Mouse (Mus musculus) hindbrain, embryonic 15.5 days (tissue): ENCODE measurements at regions not wholly inside any gene's neighbourhood (a gene's known extent, or its start where the extent isn't known, plus 50 kb on each side); places are given as distances from the start of the nearest gene placed in this dataset.

Experiments used
- ATAC-seq: fragments of 200-750 bp; cut with Nextera tagmentation; 2 replicates; pipeline ENCODE4 v1.8.0; 2017; ENCODE audit warnings: low read depth, moderate number of reproducible peaks, moderate TSS enrichment; ENCODE audit not compliant: low FRiP score
- H3K27ac ChIP-seq: fragments of 300-500 bp; sonication (generic); replicated peaks from 2 replicates; pipeline ENCODE4 v1.5.1; 2015; ENCODE audit warnings: mild to moderate bottlenecking, inconsistent platforms
- H3K27me3 ChIP-seq: fragments of 300-500 bp; sonication (generic); 2 replicates; pipeline ENCODE4 v1.6.1; 2015; ENCODE audit warnings: control low read depth, inconsistent platforms
- H3K36me3 ChIP-seq: fragments of 300-500 bp; sonication (generic); 2 replicates; pipeline ENCODE4 v1.6.1; 2015; ENCODE audit warnings: control low read depth, inconsistent platforms
- H3K4me1 ChIP-seq: fragments of 300-500 bp; sonication (generic); replicated peaks from 2 replicates; pipeline ENCODE4 v1.6.1; 2015; ENCODE audit warnings: control low read depth, inconsistent platforms
- H3K4me2 ChIP-seq: fragments of 300-500 bp; sonication (generic); 2 replicates; pipeline ENCODE4 v1.6.1; 2015; ENCODE audit warnings: moderate library complexity, mild to moderate bottlenecking, inconsistent platforms
- H3K4me3 ChIP-seq: fragments of 300-500 bp; sonication (generic); 2 replicates; pipeline ENCODE4 v1.5.1; 2015; ENCODE audit warnings: mild to moderate bottlenecking, inconsistent platforms
- H3K9ac ChIP-seq: fragments of 300-500 bp; sonication (generic); 2 replicates; pipeline ENCODE4 v1.6.1; 2015; ENCODE audit warnings: inconsistent platforms
- H3K9me3 ChIP-seq: fragments of 300-500 bp; sonication (generic); 2 replicates; pipeline ENCODE4 v1.6.1; 2016; ENCODE audit warnings: control low read depth, inconsistent platforms
- WGBS: fragments of 180-500 bp; shearing (Covaris S2); methylation state at CpG from one replicate; pipeline ENCODE4 v1.1.7; 2015; 5-methylcytosine and 5-hydroxymethylcytosine counted together

- no peak for ATAC-seq
- no peaks in the 10 kb centered on the region for H3K27me3 ChIP-seq
- H3K9ac ChIP-seq: no peak overlapping the region
- 92% methylated on average over 4 of the region's 4 CpGs for WGBS
- H3K4me2 ChIP-seq: no peak overlapping the region
- no peaks in the 10 kb centered on the region for H3K4me1 ChIP-seq
- H3K36me3 ChIP-seq: no peaks in the 10 kb centered on the region
- no peak overlapping the region for H3K27ac ChIP-seq
- H3K9me3 ChIP-seq: no peaks in the 10 kb centered on the region
- H3K4me3 ChIP-seq: no peak overlapping the region
Measured at GRCm38 (mm10) chr12:51294971-51295477, 52.8 kb upstream of the G2e3 start.

- no peaks in the 10 kb centered on the region for H3K9me3 ChIP-seq
- no peak for ATAC-seq
- H3K27ac ChIP-seq: no peak overlapping the region
- no peak overlapping the region for H3K9ac ChIP-seq
- no peak overlapping the region for H3K4me2 ChIP-seq
- no peaks in the 10 kb centered on the region for H3K27me3 ChIP-seq
- H3K4me1 ChIP-seq: no peaks in the 10 kb centered on the region
- H3K36me3 ChIP-seq: no peaks in the 10 kb centered on the region
- H3K4me3 ChIP-seq: no peak overlapping the region
- 94% methylated on average over 1 of the region's 1 CpGs for WGBS
Measured at GRCm38 (mm10) chr12:51278358-51278757, 69.5 kb upstream of the G2e3 start.

GRCm38 (mm10) chr12:51275818-51276538, 71.9 kb upstream of the G2e3 start:
- H3K9ac ChIP-seq: no peak overlapping the region
- no peaks in the 10 kb centered on the region for H3K4me1 ChIP-seq
- peak overlapping the region; percentile 13; the same call in 1 of the 2 replicates for H3K4me2 ChIP-seq
- peak; percentile 65; the same call in 1 of the 2 replicates for ATAC-seq
- H3K9me3 ChIP-seq: no peaks in the 10 kb centered on the region
- no peak overlapping the region for H3K27ac ChIP-seq
- H3K4me3 ChIP-seq: no peak overlapping the region
- H3K27me3 ChIP-seq: no peaks in the 10 kb centered on the region
- 49% methylated on average over 14 of the region's 14 CpGs for WGBS
- no peaks in the 10 kb centered on the region for H3K36me3 ChIP-seq

- Histone ChIP-seq H3K9ac (no peak overlapping the region), H3K27me3 (no peaks in the 10 kb centered on the region), H3K4me1 (no peaks in the 10 kb centered on the region), H3K9me3 (no peaks in the 10 kb centered on the region), H3K4me2 (no peak overlapping the region), H3K27ac (no peak overlapping the region), H3K36me3 (no peaks in the 10 kb centered on the region), H3K4me3 (no peak overlapping the region)
- no peak for ATAC-seq
- WGBS: 83% methylated on average over 5 of the region's 5 CpGs
Measured at GRCm38 (mm10) chr12:51273486-51273885, 74.4 kb upstream of the G2e3 start.

GRCm38 (mm10) chr12:51242839-51243238, 105.0 kb upstream of the G2e3 start:
- no peaks in the 10 kb centered on the region for H3K36me3 ChIP-seq
- no peaks in the 10 kb centered on the region for H3K4me1 ChIP-seq
- no peaks in the 10 kb centered on the region for H3K9me3 ChIP-seq
- H3K4me3 ChIP-seq: no peak overlapping the region
- H3K9ac ChIP-seq: no peak overlapping the region
- no peak overlapping the region for H3K4me2 ChIP-seq
- no peaks in the 10 kb centered on the region for H3K27me3 ChIP-seq
- ATAC-seq: no peak
- 85% methylated on average over 7 of the region's 7 CpGs for WGBS
- no peak overlapping the region for H3K27ac ChIP-seq

- H3K27ac ChIP-seq: no peak overlapping the region
- 83% methylated on average over 7 of the region's 7 CpGs for WGBS
- H3K4me1 ChIP-seq: no peaks in the 10 kb centered on the region
- H3K4me3 ChIP-seq: no peak overlapping the region
- H3K9me3 ChIP-seq: no peaks in the 10 kb centered on the region
- H3K9ac ChIP-seq: no peak overlapping the region
- ATAC-seq: no peak
- H3K27me3 ChIP-seq: no peaks in the 10 kb centered on the region
- H3K4me2 ChIP-seq: no peak overlapping the region
- H3K36me3 ChIP-seq: no peaks in the 10 kb centered on the region
Measured at GRCm38 (mm10) chr12:51241131-51241781, 106.6 kb upstream of the G2e3 start.

- no peaks in the 10 kb centered on the region for H3K27me3 ChIP-seq
- H3K4me3 ChIP-seq: no peak overlapping the region
- no peak overlapping the region for H3K27ac ChIP-seq
- no peaks in the 10 kb centered on the region for H3K36me3 ChIP-seq
- no peaks in the 10 kb centered on the region for H3K4me1 ChIP-seq
- no peaks in the 10 kb centered on the region for H3K9me3 ChIP-seq
- H3K9ac ChIP-seq: no peak overlapping the region
- ATAC-seq: no peak
- H3K4me2 ChIP-seq: no peak overlapping the region
- 48% methylated on average over 2 of the region's 2 CpGs for WGBS
Measured at GRCm38 (mm10) chr12:51211691-51212090, 136.2 kb upstream of the G2e3 start.

GRCm38 (mm10) chr12:51196289-51196688, 151.6 kb upstream of the G2e3 start:
- H3K4me2 ChIP-seq: no peak overlapping the region
- no peaks in the 10 kb centered on the region for H3K27me3 ChIP-seq
- H3K4me1 ChIP-seq: no peaks in the 10 kb centered on the region
- ATAC-seq: no peak
- WGBS: 82% methylated on average over 5 of the region's 5 CpGs
- H3K9ac ChIP-seq: no peak overlapping the region
- no peaks in the 10 kb centered on the region for H3K9me3 ChIP-seq
- no peak overlapping the region for H3K27ac ChIP-seq
- H3K4me3 ChIP-seq: no peak overlapping the region
- no peaks in the 10 kb centered on the region for H3K36me3 ChIP-seq

- no peak overlapping the region for H3K27ac ChIP-seq
- H3K9ac ChIP-seq: no peak overlapping the region
- H3K27me3 ChIP-seq: no peaks in the 10 kb centered on the region
- no peaks in the 10 kb centered on the region for H3K36me3 ChIP-seq
- H3K4me1 ChIP-seq: no peaks in the 10 kb centered on the region
- no peak for ATAC-seq
- WGBS: 80% methylated on average over 8 of the region's 8 CpGs
- H3K4me3 ChIP-seq: no peak overlapping the region
- H3K4me2 ChIP-seq: no peak overlapping the region
- H3K9me3 ChIP-seq: no peaks in the 10 kb centered on the region
Measured at GRCm38 (mm10) chr12:51195136-51195535, 152.7 kb upstream of the G2e3 start.

GRCm38 (mm10) chr12:51190754-51191153, 157.1 kb upstream of the G2e3 start:
- no peaks in the 10 kb centered on the region for H3K36me3 ChIP-seq
- H3K4me1 ChIP-seq: no peaks in the 10 kb centered on the region
- no peak for ATAC-seq
- H3K4me2 ChIP-seq: no peak overlapping the region
- H3K27ac ChIP-seq: no peak overlapping the region
- no peak overlapping the region for H3K9ac ChIP-seq
- H3K4me3 ChIP-seq: no peak overlapping the region
- H3K9me3 ChIP-seq: no peaks in the 10 kb centered on the region
- no peaks in the 10 kb centered on the region for H3K27me3 ChIP-seq
- 9% methylated on average over 1 of the region's 1 CpGs for WGBS

GRCm38 (mm10) chr12:51190186-51190585, 157.7 kb upstream of the G2e3 start:
- H3K4me3 ChIP-seq: no peak overlapping the region
- no peaks in the 10 kb centered on the region for H3K4me1 ChIP-seq
- ATAC-seq: no peak
- H3K9ac ChIP-seq: no peak overlapping the region
- no peaks in the 10 kb centered on the region for H3K9me3 ChIP-seq
- WGBS: 55% methylated on average over 5 of the region's 5 CpGs
- H3K27ac ChIP-seq: no peak overlapping the region
- no peaks in the 10 kb centered on the region for H3K27me3 ChIP-seq
- H3K36me3 ChIP-seq: no peaks in the 10 kb centered on the region
- H3K4me2 ChIP-seq: no peak overlapping the region

- Histone ChIP-seq H3K4me1 (no peaks in the 10 kb centered on the region), H3K36me3 (no peaks in the 10 kb centered on the region), H3K27me3 (no peaks in the 10 kb centered on the region), H3K4me3 (no peak overlapping the region), H3K4me2 (no peak overlapping the region), H3K9ac (no peak overlapping the region), H3K27ac (no peak overlapping the region), H3K9me3 (no peaks in the 10 kb centered on the region)
- ATAC-seq: peak; percentile 85
Measured at GRCm38 (mm10) chr12:51188229-51188628, 159.6 kb upstream of the G2e3 start.
